Mouse (Mus musculus) bone marrow, adult 2 months (tissue): ENCODE data around the gene Mgat4e.

Experiments used
- CTCF ChIP-seq: fragments of 200-500 bp; IDR thresholded peaks from 2 replicates; pipeline ENCODE4 v1.5.1; 2011; ENCODE audit warnings: low read length, control low read depth; ENCODE audit not compliant: control insufficient read depth, insufficient read depth
- POLR2A ChIP-seq: fragments of 200-500 bp; IDR thresholded peaks from 2 replicates; pipeline ENCODE4 v1.6.1; 2011; ENCODE audit warnings: low read depth, mild to moderate bottlenecking, control low read depth, low read length, borderline replicate concordance; ENCODE audit not compliant: control insufficient read depth

DNA sequence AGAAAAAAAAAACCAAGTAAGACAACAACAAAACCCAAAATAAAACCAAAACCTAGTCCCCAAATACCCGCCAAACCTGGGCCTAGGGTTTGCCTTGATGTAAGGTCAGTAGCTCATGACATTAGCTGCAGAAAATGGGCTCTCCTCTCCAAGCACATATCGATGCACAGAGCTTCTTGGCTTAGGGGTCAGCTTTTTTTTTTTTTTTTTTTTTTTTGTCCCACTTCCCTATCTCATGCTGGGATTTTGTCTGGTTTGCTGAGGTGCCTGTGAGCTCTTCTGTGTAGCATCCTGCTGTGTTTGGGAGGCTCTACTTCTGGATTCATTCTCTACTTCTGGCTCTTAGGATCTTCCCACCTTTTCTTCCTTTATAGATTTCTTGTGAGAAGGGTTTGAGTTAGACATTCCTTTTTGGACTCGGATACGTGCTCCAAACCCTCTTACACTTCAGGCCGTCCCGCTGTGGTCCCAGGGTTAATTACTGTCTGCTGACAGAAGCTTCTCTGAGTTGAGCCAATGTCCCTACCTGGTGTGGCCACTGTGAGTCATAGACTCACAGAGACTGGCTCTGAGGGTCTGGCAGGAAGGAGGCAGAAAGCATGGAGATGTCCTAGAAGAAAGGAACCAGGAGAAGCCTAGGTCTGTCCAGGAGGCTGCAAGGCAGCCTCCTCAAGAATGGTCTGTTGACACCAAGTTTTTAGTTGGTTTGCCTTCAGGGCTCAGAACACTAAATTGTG is 28.1 kb upstream of the Mgat4e start:
- TF ChIP-seq CTCF, result no peak
- no peak for TF ChIP-seq POLR2A
